Mouse (Mus musculus) cerebellum, postnatal 10 days (tissue): ENCODE results near the gene Gm17387.

Source experiments
- DNase-seq, 2 experiments: peaks; one replicate each; pipeline ENCODE4 v3.0.0; 2021; ENCODE audit warnings: mixed read lengths in 2 of 2

Gm17387 gene

DNA sequence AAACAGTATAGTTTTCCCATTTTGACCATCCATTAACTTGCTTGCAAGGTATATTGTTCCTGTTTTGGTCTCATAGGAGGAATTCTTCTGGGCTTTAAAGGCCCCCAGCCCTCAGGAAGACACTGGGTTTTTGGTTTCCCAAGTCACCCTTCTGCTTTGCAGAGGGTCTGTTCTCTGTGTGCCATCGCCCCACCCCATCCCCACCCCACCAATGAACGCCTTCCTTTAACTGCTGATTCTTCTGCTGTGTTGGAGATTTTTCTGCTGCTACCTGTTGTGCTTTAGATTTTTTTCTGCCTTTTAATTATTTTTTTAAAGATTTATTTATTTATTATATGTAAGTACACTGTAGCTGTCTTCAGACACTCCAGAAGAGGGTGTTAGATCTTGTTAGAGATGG, at the start of gene Gm17387:
Gm17387 (plus strand) TSS at position 301 of the 400 bp plus-strand sequence.
- DNase-seq = no peak

DNA sequence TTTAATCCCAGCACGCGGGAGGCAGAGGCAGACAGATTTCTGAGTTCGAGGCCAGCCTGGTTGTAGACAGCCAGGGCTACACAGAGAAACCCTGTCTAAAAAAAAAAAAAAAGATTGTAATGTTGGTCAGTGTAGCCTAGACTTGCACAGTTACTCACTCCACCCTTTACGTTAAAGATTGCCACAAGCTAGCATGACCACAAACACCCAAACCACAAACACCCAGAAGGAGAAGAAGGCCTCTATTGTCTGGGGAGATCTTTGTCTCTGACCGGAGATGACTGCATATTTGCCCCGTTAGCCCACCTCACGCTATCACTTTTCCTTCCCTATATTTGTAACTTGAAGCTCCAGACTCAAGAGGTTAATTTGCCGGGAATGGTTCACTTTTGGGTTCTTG, 47.2 kb upstream of the Gm17387 start:
- DNase-seq = no peak

DNA sequence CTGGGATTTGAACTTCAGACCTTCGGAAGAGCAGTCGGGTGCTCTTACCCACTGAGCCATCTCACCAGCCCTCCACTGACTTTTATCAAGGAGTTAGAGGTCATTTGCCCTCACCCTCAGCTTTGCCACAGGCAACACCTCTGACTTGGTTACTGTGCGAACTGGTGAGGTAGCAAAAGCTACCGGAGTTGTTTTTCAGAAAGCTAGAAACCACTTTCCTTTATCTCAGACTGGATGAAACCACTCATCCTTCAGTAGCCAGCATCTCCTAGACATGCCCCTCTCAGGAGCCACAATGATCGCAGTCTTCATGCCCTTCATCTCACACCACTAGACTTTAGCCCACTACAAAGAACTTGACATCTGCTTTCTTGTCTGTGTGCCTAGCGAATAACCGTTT, 46.0 kb upstream of the Gm17387 start:
- DNase-seq = no peak

DNA sequence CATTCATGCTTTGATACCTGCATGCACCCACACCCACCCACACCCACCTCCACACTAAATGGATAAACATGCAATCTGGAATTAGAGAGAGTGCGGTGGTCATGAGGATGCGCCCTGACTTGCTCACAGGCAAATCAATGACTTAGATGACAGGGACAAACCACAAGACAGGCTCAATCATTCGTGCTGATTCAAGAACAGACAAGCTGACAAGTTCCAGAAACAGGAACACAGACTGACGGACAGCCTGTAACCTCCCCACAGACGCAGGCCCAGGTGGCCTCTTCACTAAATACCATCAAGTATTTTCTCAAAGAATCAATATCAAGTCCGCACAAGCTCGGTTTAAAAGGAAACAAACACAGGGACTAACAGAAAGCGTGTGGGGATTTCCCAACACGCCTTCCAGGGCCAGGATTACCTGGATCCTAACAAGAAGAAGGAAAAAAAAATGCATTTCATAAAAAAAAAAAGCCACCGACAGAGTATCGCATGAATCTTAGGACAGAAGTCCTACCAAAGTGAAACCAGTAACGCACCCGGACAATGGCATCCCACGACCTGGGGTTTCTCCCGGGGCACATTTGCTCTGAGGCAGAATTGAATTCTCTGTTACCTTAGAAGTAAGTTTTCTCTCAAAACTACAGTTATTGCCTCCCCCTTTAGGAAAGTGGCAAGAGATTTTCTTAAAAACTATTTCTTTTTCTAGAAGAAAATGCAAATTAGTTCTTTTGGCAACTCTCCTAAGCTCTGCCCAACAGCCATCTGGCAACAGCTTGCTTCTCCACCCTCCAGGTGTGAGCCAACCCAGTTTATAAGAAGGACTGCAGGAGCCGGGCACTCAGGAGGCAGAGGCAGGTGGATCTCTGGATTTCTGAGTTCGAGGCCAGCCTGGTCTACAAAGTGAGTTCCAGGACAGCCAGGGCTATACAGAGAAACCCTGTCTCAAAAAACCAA, 41.5 kb upstream of the Gm17387 start:
- DNase-seq = no peak

DNA sequence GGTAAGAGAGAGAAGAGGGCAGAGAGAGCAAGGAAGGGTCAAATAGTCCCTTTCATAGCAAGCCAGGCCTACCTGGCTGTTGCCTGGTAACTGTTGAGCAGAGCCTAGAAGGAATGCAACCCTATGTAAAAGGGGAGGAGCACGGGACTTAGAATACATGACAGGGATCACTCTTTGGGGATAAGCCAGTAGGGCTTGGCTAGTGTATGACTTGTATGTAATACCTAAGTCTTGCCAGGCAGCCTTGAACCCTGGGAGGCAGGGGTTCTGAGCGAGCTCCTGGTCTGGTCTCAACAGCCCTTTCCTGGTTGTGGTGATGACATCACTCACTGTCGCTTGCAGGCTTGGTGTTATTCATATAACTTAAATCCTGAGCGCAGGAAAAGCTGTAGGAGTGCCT, 39.9 kb upstream of the Gm17387 start:
- no peak for DNase-seq

DNA sequence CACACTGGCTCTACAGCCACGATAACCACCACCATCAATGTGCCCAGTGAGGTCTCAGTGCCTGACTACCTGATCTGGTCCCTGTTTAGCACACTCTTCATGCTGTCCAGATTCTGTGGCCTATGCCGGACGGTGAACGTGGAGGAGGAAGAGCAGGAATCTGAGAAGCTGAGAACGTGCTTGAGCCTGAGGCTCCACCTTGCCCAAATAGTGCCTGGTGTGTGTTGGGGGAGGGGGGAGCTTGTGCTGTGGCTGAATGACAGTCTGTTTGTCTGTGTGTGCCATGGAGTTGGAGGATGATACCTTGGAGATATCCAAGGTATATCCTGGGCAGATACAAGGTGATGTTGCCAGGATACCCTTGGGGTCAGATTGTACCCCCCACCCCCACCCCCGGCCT, 38.7 kb upstream of the Gm17387 start:
- DNase-seq = no peak

DNA sequence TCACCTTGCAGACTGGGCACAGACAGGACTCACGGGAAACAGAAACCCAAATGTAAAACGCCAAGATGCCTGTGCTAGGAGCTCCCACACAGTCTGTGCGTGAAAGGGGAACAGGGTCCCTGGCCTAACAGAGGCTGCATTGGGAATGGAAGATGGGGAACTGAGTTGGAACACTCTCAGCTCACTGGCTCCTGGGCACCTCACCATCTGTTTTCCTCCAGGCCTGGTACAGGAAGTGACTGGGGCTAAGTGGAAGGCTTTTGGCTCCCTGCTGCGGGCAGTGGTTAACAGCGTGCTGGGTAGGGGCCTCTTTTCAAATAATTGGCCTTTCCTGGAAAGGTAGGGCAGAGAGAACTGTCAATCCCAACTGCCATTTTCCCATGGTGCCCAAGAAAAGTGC, 38.3 kb upstream of the Gm17387 start:
- peak in 1 of 2 experiments; percentile 18 for DNase-seq

DNA sequence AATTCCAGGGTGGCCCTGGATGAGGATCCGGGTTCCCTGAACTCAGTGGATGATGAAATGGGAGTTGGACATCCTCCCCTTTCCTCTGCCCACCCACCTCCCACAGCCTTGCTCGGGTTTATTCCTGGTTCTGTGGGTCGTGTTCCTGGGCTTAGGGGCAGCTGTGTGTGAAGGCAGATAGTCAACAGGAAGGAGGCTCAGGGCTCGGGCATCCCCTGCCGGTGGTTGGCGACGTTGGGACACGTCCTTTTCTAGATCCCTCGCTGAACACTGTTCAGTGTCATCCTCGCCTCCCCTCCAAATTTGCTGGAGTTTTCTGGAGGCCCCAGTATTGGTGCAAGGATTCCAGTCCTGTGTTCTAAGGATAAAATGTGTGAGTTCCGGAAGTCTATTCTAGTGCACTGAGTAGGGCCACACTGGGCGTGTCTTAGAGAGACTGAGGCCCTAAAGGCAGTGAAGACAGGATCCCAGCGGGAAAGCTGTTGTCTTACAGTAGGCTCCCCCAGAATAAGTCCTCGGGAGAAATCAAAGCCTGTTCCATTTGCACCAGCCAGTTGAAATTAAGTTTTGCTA, 37.7 kb upstream of the Gm17387 start:
- no peak for DNase-seq

DNA sequence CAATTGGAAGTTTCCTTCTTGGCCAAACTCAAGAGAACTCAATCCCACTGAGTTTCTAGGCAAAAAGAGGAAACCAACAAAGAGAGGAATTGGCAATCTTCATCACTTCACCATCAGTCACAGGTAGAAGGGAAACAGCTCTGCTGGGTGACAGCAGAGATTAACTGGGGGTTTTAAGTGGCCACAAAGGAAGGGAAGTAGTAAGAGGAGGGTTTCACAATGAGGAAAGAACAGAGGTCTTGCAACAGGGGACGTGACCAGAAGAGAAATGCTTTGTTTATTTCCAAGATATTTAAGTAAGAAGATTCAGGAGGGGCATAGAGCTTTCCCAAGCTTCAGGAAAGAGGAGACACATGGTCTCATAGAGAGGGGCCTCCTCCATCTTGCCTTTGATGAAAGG, 31.1 kb upstream of the Gm17387 start:
- no peak for DNase-seq

DNA sequence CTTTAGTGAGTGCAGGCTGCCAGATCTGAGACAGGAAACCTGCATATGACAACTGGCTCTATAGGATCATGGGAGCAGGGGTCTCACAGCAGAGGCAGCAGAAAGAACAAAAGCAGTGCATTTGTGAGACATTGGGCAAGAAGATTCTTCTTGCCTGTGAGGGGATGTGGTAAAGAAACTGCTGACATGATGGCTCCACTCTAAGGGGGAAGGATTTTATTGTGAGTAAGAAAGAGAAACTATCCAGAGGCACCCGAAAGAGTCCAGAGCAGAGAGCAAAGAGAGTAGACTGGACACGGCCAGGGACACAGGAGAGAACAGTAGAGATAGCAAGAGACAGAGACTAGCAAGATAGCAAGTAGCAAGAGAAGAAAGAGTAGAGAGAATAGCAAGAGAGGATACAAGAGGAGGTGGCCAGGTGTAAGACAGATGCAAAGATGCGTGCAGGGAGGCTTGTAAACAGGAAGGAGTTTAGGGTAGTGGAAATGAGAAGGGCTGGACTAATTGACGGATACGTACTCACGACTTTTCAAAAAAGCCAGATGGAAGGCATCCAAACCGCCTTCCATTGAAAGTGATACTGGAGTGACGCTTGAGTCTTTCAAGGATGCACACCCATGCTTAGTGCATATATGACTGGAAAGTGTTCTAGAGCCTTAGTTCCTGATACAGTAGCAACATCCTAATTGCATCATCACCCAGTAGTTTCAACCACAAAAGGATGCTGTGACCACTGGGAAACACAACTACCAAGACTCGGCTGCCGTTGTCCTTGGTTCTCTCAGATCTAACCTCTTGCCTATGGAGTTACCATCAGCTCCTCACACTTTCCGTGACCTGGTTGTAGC, 29.9 kb upstream of the Gm17387 start:
- no peak for DNase-seq

DNA sequence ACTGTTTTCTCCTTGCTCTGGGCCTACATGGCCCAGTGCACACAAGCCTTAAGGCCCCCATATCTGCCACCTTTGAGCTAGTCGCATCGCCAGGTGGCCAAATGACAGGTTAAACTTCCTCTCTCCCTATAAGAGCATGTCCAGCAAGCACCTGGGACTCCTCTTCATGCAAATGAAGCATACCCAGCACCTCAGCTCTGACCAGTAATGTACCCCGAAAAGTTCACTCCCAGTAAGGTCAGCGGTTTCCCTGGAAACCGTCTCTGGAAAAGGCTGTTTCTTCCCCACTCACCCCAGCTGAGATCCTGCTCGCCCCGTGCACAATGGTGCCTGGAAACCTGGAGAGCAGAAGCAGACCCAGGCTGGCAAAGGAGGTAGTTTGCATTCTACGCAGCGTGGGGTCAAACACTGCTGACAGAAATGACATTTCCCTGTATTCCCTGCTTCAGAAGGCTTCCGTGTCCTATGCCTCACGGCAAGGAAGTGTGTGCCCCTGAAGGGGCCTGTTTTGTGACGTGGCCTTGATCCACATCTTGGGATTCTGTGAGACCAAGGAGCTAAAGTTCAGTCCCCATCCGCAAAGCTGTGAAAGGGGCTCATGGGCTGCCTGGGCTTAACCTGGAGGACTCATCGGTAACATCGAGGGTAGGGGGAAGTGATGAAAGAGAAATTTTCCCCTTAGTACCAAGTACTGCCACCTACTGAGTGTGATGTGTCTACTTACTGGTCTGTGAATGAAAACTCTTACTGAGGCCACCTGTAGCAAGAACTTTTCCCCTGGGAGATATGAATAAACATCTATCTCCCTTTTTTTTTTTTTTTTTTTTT, 27.8 kb upstream of the Gm17387 start:
- DNase-seq = no peak

DNA sequence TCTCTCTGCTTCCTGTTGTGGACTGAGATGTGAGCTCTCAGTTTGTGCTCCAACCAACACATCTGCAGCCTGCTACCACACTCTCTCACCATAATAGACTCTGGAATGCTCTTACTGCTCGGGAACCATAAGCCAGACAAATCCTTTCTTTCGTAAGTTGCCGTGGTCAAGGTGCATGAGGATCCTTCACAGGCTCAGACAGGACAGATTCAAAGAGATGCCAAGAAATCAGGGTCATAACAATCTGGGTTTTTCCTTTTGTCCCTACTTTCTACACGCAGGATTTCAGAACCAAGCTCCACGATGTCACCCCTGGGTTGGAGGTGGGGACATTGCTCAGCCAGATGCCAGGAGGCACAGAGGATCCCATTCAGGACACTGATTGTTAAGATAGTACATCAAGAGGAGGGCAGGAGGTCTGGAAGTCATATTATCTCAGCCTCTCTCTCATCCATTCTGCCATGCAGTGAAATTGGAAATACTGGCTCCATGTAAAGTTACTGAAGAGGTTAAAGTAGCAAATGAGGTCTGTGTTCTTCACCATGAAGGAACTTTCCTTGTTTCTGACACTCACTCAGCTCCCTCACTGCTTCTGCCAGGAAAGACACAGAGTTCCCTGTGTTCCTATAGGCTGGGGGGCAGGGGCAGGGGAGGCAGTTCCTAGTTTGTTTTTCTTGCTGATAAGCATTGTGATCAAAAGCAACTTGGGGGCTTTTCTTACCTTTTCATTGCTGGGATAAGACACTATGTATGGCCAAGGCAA, 25.5 kb upstream of the Gm17387 start:
- DNase-seq = no peak

DNA sequence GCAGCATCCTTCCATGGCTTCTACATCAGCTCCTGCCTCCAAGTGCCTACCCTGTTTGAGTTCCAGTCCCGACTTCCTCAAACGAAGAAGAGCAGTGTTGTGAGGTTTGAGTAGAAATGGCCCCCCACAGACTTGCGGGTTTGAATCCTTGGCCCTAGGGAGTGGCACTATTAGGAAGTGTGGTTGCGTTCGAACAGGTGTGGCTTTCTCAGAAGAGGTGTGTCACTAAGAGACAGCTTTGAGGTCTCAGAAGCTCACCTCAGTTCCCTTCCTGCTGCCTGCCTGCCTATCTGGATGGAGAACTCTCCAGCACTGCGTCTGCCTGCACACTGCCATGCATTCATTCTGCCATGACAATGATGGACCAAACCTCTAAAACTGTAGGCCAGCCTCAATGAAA, 22.5 kb upstream of the Gm17387 start:
- no peak for DNase-seq

DNA sequence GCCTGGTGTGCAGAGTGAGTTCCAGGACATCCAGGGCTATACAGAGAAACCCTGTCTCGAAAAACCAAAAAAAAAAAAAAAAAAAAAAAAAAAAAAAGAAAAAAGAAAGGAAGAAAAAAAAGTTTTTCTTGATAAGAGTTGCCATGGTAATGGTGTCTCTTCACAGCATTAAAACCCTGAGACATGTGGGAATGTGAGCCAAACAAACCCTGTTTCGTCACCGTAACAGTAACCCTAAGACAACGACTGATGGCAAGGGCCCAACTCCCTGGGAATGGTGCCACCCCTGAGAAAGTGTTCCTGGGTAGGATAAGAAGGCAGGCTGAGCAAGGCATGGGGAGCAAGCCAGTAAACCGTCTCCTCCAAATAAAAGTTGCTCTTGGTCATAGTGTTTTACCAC, 22.0 kb upstream of the Gm17387 start:
- DNase-seq = peak; percentile 12 to 26

DNA sequence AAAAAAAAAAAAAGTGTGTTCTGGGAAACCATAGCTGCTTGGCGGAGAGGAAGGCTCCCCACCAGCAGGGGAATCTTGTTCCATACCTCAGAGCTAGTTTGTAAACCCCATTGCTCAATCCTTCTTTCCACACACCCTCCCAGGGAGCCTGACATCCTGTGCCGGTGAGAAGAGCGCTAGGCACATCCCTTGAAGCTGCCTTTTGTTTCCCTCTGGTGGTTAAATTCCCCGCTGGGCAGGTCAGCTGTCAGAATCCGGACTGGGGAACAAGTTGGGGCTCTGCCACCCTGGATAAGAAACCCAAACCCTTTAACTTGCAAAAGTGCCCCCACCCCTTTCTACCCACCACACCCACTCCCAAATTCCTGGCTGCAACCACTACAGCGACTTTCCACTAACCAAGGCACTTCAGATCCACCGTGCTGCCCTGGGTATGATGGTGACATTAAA, 20.6 kb upstream of the Gm17387 start:
- DNase-seq = peak; percentile 13 to 28

DNA sequence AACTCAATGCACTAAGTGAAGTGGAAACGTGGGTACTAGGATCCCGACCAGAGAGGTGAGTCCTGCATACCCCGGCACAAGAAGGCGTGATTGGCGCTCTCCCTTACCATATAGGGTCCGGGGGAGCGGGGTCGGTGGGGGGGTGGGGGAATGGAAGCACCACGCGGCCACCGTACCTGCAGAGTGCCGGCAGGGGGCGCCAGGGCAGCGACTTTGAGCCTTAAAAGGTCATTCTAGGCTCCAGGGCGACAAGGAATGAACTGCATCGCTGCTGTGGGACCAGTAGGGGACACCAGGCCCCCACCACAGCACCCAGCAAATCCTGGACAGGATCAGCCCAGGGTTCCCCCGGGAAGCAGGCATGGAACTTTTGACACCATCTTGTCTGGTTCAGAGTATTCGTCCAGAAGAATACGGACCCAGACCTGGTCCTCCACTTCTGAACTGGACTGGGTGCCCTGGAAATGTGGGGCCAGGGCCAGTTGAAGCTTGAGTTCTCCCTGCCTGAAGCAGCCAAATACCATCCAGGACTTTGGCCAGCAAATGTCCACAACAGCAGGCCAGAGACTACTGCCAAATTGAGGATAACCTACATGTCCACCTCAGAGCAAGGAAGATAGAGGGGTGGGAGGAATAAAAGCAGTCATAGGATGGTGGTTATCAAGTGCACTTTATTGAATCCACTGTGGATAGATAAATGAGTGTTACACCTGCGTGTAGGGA, 19.8 kb upstream of the Gm17387 start:
- peak; percentile 77 for DNase-seq

DNA sequence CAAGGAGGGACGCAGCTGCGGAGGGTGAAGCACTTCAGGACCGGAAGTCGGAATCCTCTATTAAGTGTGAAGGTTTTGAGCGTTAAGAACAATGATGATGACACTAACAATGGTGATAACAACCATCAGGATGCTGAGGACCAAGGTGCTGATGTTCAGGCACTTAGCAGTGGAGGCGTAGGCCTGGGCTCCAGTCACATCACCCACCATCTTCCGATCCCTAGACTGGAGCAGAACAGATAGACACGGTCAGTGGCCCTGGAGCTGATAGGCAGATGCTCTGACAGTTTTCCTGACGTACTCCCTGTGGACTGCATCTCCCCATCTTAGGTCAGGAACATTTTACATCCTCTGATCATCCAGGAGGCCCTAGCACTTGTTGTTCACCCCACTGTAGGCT, 19.3 kb upstream of the Gm17387 start:
- DNase-seq = no peak

DNA sequence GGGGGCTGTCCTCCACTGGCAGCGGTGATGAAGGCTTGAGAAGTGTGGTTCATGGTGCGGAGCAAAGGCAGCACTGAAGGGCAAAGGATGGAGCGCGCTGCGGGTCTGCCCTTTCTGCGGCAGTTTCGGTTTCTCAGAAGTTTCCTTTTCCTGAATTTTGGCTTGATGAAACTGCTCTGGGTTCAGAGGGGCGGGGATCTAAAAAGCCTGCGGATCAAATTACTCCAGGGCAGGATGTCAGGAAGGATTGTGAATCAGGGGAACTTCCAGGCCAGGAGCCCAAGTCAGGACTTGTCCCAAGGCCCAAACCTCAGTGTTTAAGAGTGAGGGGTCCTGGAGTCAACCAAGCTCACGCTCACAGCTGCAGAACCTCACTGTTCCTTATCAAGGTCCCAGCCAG, 18.3 kb upstream of the Gm17387 start, which contains the start of gene Ifitm3:
Ifitm3 (minus strand) TSS at position 178 of the 400 bp plus-strand sequence.
- DNase-seq = no peak

DNA sequence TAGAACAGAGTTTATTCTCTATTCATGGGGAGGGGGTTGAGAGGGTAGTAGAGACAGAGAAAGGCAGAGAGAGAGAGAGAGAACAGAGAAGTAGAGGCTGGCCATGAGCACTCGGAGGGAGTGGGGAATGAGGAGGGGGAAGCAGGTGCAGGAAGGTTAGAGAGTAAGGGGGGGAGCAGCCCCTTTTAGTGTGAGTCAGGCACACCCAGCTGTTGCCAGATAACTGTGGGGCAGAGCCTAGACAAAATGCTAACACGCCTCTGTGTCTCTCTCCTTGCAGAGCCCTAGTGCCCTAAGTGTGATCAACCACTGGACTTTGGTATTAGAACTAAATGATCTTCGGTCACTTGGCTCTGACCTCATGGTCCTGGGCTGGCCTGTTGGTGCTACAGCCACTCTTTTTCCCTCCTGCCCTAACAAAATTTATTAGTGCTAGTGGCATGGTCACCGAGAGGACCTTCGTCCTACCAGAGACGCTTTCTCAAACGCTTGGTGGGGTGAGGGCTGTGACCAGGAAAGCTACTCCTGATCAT, 17.6 kb upstream of the Gm17387 start:
- DNase-seq = no peak
